In the genomic region with DNA sequence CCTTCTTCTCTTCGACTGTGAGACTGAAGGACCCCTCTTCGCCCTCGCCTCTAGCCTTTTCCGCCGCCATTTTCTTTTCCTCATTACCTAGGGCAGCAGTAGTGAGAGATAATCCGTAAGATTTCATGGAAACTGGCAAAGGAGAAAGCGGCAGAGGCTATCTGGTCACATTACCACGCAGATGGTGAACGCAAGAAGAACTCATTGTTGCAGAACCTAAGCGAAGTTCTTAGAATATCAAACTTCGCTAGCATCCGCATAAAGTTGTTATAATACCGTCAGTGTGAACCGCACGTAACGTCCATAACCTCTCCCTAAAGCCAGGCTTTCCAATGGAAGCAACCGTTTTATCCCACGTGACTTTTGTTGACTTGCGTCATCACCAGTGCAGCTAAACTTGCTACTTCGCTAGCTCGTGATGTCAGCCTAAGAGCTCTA, we compare ENCODE assay signal across 8 mouse cellular contexts. TPM values are rescaled to one million over a fixed set of nuclear protein-coding genes. Genes with fewer than 3 reads are reported as not detected.
A peak's percentile ranks its signal among the peaks of the same experiment; 100 is the strongest.
DNase-seq lines count a peak whose midpoint lies in the region; ATAC-seq and TF ChIP-seq lines count a peak whose summit lies in the region.

Gene Uty (minus strand): TSS at position 334 of the 438 bp plus-strand sequence.

- H3K9ac ChIP-seq in forebrain, postnatal 0 days, result peak within 1 kb of the TSS; percentile 39; the same call in 1 of the 2 replicates
- H3K9ac ChIP-seq in liver, embryonic 13.5 days, result peak within 1 kb of the TSS; percentile 61

- TF ChIP-seq CTCF in forebrain, postnatal 0 days (IDR thresholded peaks at IDR 0.05; ENCODE audit: low read depth), result no peak

- peak within 1 kb of the TSS; percentile 40 for H3K4me3 ChIP-seq in forebrain, postnatal 0 days (ENCODE audit: low read depth, low read length)
- peak within 1 kb of the TSS; percentile 61 for H3K4me3 ChIP-seq in liver, embryonic 13.5 days (replicated peaks)

- no peaks in the 10 kb centered on the region for H3K36me3 ChIP-seq in forebrain, postnatal 0 days (ENCODE audit: insufficient read depth)
- H3K36me3 ChIP-seq in liver, embryonic 13.5 days, result no peaks in the 10 kb centered on the region

- peak; percentile 85 for DNase-seq in right cerebral cortex, adult 18-20 months
- no peak for DNase-seq in right cerebral cortex, postnatal 14 days
- DNase-seq in forebrain, postnatal 0 days, result peak; percentile 75
- DNase-seq in induced T-regulatory cell, adult 2 months (ENCODE audit: low read depth), result peak; percentile 90
- peak; percentile 52 for DNase-seq in liver, embryonic 13.5 days
- peak; percentile 38 for DNase-seq in neural tube, embryonic 10.5 days (ENCODE audit: extremely low spot score, low spot score)
- DNase-seq in thymus, postnatal 0 days (ENCODE audit: low spot score), result peak; percentile 60

- 0% methylated on average over 12 of the region's 21 CpGs for WGBS in forebrain, postnatal 0 days
- WGBS in liver, embryonic 13.5 days (ENCODE audit: insufficient replicate concordance), result 4% methylated on average over 18 of the region's 21 CpGs

- H3K4me1 ChIP-seq in forebrain, postnatal 0 days (ENCODE audit: insufficient read depth), result no peaks in the 10 kb centered on the region
- H3K4me1 ChIP-seq in liver, embryonic 13.5 days (replicated peaks), result no peaks in the 10 kb centered on the region

- ATAC-seq in common myeloid progenitor, adult 5-6 weeks (replicated peaks; ENCODE audit: low read depth, poor library complexity, severe bottlenecking), result peak; percentile 99
- ATAC-seq in forebrain, postnatal 0 days, result peak; percentile 97
- ATAC-seq in liver, embryonic 13.5 days (ENCODE audit: low read depth), result peak; percentile 99

- no peaks in the 10 kb centered on the region for H3K27me3 ChIP-seq in forebrain, postnatal 0 days (ENCODE audit: insufficient read depth, low read length)
- no peaks in the 10 kb centered on the region for H3K27me3 ChIP-seq in liver, embryonic 13.5 days

- no peaks in the 10 kb centered on the region for H3K9me3 ChIP-seq in forebrain, postnatal 0 days (ENCODE audit: low read length)
- no peaks in the 10 kb centered on the region for H3K9me3 ChIP-seq in liver, embryonic 13.5 days (replicated peaks)

- H3K4me2 ChIP-seq in forebrain, postnatal 0 days (ENCODE audit: low read depth), result peak within 1 kb of the TSS; percentile 41
- H3K4me2 ChIP-seq in liver, embryonic 13.5 days, result peak within 1 kb of the TSS; percentile 45

- H3K27ac ChIP-seq in forebrain, postnatal 0 days (ENCODE audit: low read depth, low read length), result peak within 1 kb of the TSS; percentile 67
- peak within 1 kb of the TSS; percentile 70 for H3K27ac ChIP-seq in liver, embryonic 13.5 days

RNA-seq across cellular contexts. Expression of gene Uty, which starts in this region (rescaled TPM):
- 38.1 and 38.2 TPM in 2 replicates for total RNA-seq in common myeloid progenitor, adult 5-6 weeks (2017)
- total RNA-seq in forebrain, postnatal 0 days (2014; rRNA removed), result 21.7 and 23.4 TPM in 2 replicates
- 8.1 TPM in 1 of 2 replicates, not detected in the other for polyA plus RNA-seq in forebrain, postnatal 0 days (2015; fragmentation: Nextera tagmentation; extraction: Ambion mirVana)
- 4.6 and 5.0 TPM in 2 replicates for polyA plus RNA-seq in liver, embryonic 13.5 days (2015; fragmentation: Nextera tagmentation; extraction: Ambion mirVana)
- polyA plus RNA-seq in thymus, postnatal 0 days (2015; fragmentation: Nextera tagmentation; extraction: Ambion mirVana), result not detected in 2 replicates
